Mouse (Mus musculus): Measurements from ENCODE around the gene Kit. TPM values are rescaled to one million over a fixed set of nuclear protein-coding genes. Genes with fewer than 3 reads are reported as not detected.

Kit gene
- total RNA-seq (2022), result 1 to 10 TPM in 3 of 4 experiments, under 1 TPM in 1; 1.00 to 3.4 (median 2.4) TPM

GRCm38 (mm10) chr5:75574852-75575566 lies at the start of gene Kit:
Kit (plus strand) TSS chr5:75574916.
- DNase-seq (ENCODE audit: low spot score), result peak; percentile 34

GRCm38 (mm10) chr5:75536156-75536555 lies 38.6 kb upstream of the Kit start:
- DNase-seq (ENCODE audit: low spot score), result no peak

GRCm38 (mm10) chr5:75537717-75538116 lies 37.0 kb upstream of the Kit start:
- DNase-seq (ENCODE audit: low spot score), result no peak

GRCm38 (mm10) chr5:75538458-75538857 lies 36.3 kb upstream of the Kit start:
- DNase-seq (ENCODE audit: low spot score), result no peak

- no peak for DNase-seq (ENCODE audit: low spot score)
These were observed 35.6 kb upstream of the Kit start for GRCm38 (mm10) chr5:75539098-75539497.

- no peak for DNase-seq (ENCODE audit: low spot score)
These were observed 31.0 kb upstream of the Kit start for GRCm38 (mm10) chr5:75543757-75544156.

GRCm38 (mm10) chr5:75544472-75545264 lies 30.0 kb upstream of the Kit start:
- DNase-seq (ENCODE audit: low spot score), result no peak

GRCm38 (mm10) chr5:75545265-75545643 lies 29.5 kb upstream of the Kit start:
- DNase-seq (ENCODE audit: low spot score), result no peak

- no peak for DNase-seq (ENCODE audit: low spot score)
These were observed 21.7 kb upstream of the Kit start for GRCm38 (mm10) chr5:75553021-75553420.

GRCm38 (mm10) chr5:75557636-75558035 lies 17.1 kb upstream of the Kit start:
- DNase-seq (ENCODE audit: low spot score), result no peak

- DNase-seq (ENCODE audit: low spot score), result no peak
These were observed 15.4 kb upstream of the Kit start for GRCm38 (mm10) chr5:75559291-75559690.

GRCm38 (mm10) chr5:75561231-75561630 lies 13.5 kb upstream of the Kit start:
- no peak for DNase-seq (ENCODE audit: low spot score)

GRCm38 (mm10) chr5:75574151-75574851 lies 415 bp upstream of the Kit start:
- no peak for DNase-seq (ENCODE audit: low spot score)

GRCm38 (mm10) chr5:75575567-75576515 lies 1.1 kb downstream of the Kit start:
- peak; percentile 40 for DNase-seq (ENCODE audit: low spot score)

GRCm38 (mm10) chr5:75576741-75577140 lies 2.0 kb downstream of the Kit start:
- no peak for DNase-seq (ENCODE audit: low spot score)

GRCm38 (mm10) chr5:75578141-75578540 lies 3.4 kb downstream of the Kit start:
- no peak for DNase-seq (ENCODE audit: low spot score)

GRCm38 (mm10) chr5:75579244-75579643 lies 4.5 kb downstream of the Kit start:
- DNase-seq (ENCODE audit: low spot score), result no peak

GRCm38 (mm10) chr5:75579646-75580268 lies 5.0 kb downstream of the Kit start:
- no peak for DNase-seq (ENCODE audit: low spot score)

- DNase-seq (ENCODE audit: low spot score), result no peak
These were observed 7.2 kb downstream of the Kit start for GRCm38 (mm10) chr5:75581926-75582325.

- DNase-seq (ENCODE audit: low spot score), result no peak
These were observed 13.1 kb downstream of the Kit start for GRCm38 (mm10) chr5:75587781-75588180.
